Mouse (Mus musculus) neutrophil, adult 5-6 weeks (primary cell): ENCODE measurements at regions not wholly inside any gene's neighbourhood (a gene's known extent, or its start where the extent isn't known, plus 50 kb on each side); places are given as distances from the start of the nearest gene placed in this dataset.
"Not testable (repeated sequence)": the region's sequence is repeated elsewhere in the genome, so short reads cannot be mapped to it uniquely, and the experiment has no call there.

Experiments used
- ATAC-seq: fragments of 151-379, 151-347 bp; 2 replicates; pipeline ENCODE4 v1.8.0; 2017; ENCODE audit warnings: mild to moderate bottlenecking, moderate TSS enrichment; ENCODE audit not compliant: insufficient number of reproducible peaks, poor library complexity, low FRiP score, severe bottlenecking; ENCODE audit errors: extremely low read depth

GRCm38 (mm10) chr5:148820476-148820875 is 108.6 kb downstream of the Katnal1 start:
- ATAC-seq = peak; percentile 55

- peak; percentile 37; the same call in 1 of the 2 replicates for ATAC-seq
These were observed 109.7 kb downstream of the Katnal1 start for GRCm38 (mm10) chr5:148819423-148819822.

GRCm38 (mm10) chr5:148818746-148819145 is 110.4 kb downstream of the Katnal1 start:
- no peak for ATAC-seq

GRCm38 (mm10) chr5:148812840-148813239 is 116.3 kb downstream of the Katnal1 start:
- ATAC-seq = no peak

GRCm38 (mm10) chr5:148812016-148812415 is 117.1 kb downstream of the Katnal1 start:
- peak; percentile 56; the same call in 1 of the 2 replicates for ATAC-seq

- ATAC-seq = no peak
These were observed 119.6 kb downstream of the Katnal1 start for GRCm38 (mm10) chr5:148809485-148809884.

GRCm38 (mm10) chr5:148809055-148809454 is 120.1 kb downstream of the Katnal1 start:
- ATAC-seq = no peak

- 0 out of 2 replicates have a peak, but pooled peaks have one; percentile 10 for ATAC-seq
These were observed 120.7 kb downstream of the Katnal1 start for GRCm38 (mm10) chr5:148808426-148808825.

GRCm38 (mm10) chr5:148807612-148808011 is 121.5 kb downstream of the Katnal1 start:
- ATAC-seq = no peak

GRCm38 (mm10) chr5:148805030-148805429 is 124.1 kb downstream of the Katnal1 start:
- ATAC-seq = no peak

GRCm38 (mm10) chr5:148803772-148804171 is 125.3 kb downstream of the Katnal1 start:
- ATAC-seq = no peak

GRCm38 (mm10) chr5:148802720-148803119 is 126.4 kb downstream of the Katnal1 start:
- ATAC-seq = no peak

GRCm38 (mm10) chr5:148798541-148798940 is 130.6 kb downstream of the Katnal1 start:
- no peak for ATAC-seq

- no peak for ATAC-seq
These were observed 133.0 kb downstream of the Katnal1 start for GRCm38 (mm10) chr5:148796072-148796471.

- ATAC-seq = peak; percentile 47; the same call in 1 of the 2 replicates
These were observed 134.7 kb downstream of the Katnal1 start for GRCm38 (mm10) chr5:148794465-148794864.

- ATAC-seq = peak; percentile 74
These were observed 136.2 kb downstream of the Katnal1 start for GRCm38 (mm10) chr5:148792736-148793440.

GRCm38 (mm10) chr5:148791651-148792050 is 137.5 kb downstream of the Katnal1 start:
- ATAC-seq = no peak

- ATAC-seq = not testable (repeated sequence)
These were observed 138.8 kb downstream of the Katnal1 start for GRCm38 (mm10) chr5:148790343-148790742.

GRCm38 (mm10) chr5:148789823-148790222 is 139.3 kb downstream of the Katnal1 start:
- ATAC-seq = no peak

- ATAC-seq = no peak
These were observed 140.0 kb downstream of the Katnal1 start for GRCm38 (mm10) chr5:148789147-148789566.

GRCm38 (mm10) chr5:148788690-148789089 is 140.4 kb downstream of the Katnal1 start:
- ATAC-seq = no peak
